Mouse (Mus musculus) B cell, adult 2 months (primary cell): ENCODE results near the gene Gpc2.
A peak's percentile ranks its signal among the peaks of the same experiment; 100 is the strongest.

Source experiments
- DNase-seq, 2 experiments: peaks; one replicate each; pipeline ENCODE4 v3.0.0; 2022

The Gpc2 gene

DNA sequence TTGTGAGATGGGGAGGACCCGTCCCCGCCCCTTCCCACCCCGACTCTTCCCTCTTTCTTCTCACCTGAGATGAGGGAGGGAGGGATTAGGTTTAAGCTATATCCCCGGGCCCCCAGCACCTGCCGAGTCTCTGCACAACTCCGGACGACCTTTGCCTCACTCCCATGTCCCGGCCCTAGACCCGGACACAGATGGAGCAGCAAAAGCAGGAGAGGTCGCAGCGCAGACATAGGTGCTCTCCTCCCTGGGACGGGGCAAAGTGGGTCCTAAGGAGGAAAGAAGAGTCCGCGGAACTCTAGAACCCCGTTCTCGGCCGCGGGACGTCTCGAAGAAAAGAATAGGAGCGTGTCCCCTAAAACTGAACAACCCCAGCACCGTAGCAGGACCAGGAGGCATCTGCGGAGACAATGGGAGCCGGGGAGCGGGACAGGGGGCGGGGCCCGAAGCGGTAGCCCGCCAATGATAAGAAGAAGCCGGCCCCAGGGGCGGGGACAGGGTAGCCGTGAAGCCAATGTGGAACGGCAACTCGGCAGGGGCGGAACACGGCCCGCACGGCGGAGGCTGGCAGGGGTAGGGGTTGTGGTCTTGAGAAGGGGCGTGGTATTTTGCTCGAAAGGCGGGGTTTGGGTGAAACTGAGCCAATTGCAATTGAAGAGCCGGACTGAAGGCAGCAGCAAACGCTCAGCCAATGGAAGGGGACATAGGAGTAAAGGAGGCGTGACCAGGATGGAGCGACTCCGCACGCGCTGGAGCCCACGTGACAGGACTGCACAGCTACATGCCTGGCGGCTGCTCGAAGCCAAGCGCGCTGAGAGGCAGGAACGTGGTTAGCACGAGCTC lies at the start of gene Gpc2, which contains the start of the genes Gm43720 and Stag3:
Gpc2 (minus strand) TSS at position 421 of the 840 bp plus-strand sequence.
Gm43720 (minus strand) TSS at position 374 of the 840 bp plus-strand sequence.
Stag3 (plus strand) TSS at position 656 of the 840 bp plus-strand sequence.
- peak; percentile 84 to 87 for DNase-seq

DNA sequence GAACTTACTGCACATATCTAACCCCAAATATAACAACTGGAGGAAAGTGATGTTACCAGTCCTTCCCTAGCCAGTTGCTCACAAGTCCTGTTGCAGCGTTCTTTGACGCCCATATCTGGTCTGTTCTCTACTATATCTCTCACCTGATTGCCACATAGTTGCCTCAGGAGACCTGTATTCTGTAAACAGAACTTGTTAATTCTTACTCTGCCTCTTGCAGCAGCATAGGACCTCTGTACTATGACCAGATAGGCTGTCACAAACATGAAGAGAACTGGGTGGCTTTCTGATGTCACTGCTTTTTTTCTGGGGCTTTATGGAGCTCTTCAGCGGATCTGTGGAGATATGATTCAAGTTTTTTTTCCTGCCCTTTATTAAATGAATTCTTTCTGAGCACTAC lies 33.0 kb upstream of the Gpc2 start:
- DNase-seq = no peak

DNA sequence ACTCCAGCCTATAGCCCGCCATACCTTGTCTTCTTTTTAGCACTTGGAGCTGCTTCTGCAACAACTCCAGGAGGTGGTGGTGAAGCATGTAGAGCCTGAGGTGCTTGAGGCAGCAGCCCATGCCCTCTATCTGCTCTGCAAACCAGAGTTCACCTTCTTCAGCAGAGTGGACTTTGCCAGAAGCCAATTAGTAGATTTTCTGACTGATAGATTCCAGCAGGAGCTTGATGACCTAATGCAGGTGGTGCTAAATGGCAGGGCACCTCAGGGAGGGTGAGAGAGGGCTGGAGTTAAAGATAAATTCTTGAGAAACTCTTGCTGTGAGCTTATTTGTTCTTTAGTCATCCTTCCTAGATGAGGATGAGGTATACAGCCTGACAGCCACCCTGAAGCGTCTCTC lies 19.8 kb upstream of the Gpc2 start:
- no peak for DNase-seq

DNA sequence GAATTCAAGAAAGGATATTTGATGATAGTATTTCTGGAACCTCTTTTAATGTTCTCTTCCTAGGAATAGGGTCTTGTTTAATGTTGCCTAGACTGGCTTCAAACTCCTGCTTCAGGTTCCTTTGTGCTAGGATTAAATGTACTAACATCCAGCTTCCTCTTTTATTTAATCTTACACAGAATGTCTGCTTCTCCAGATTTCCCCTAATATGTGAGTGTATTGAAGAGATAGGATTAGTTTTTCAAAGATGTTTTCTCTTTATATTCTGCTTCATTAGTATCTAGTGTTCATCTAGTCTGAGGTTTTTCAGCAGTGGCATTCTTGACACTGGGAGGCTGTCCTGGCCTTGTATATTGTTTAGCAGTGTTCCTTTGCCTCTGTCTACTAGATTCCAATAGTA lies 14.4 kb upstream of the Gpc2 start:
- no peak for DNase-seq

DNA sequence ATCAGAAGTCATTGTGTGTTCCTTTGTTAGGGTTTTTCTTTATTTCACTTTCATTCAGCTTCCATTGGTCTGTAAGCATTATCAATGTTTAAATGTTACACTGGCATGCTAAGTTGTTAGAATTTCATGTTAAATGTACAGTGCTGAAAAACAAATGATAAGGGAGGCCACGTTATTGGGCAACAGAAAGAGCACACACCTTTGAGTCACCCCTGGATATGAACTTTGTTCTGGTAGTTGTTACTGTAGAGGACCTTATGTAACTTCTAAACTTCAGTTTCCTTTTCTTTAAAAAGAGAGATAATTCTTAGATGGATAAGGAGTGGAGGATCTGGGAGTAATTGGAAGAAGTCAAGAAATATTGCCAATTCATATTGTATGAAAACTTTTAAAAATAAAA lies 11.8 kb upstream of the Gpc2 start:
- no peak for DNase-seq

DNA sequence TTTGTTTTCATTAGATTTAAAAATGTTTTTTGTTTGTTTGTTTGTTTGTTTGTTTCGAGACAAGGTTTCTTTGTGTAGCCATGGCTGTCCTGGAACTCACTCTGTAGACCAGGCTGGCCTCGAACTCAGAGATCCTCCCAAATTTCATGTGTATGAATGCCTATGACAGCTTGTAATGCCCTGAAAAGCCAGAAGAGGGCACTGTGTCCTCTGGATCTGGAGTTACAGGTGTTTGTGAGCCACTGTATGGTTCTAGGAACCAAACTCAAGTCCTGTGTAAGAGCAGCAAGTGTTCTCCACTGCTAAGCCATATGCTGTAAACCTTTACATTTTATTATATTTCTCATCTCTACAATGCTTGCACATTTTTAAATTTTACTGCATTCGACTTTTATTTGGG lies 8.1 kb upstream of the Gpc2 start:
- DNase-seq = peak; percentile 46 to 47

DNA sequence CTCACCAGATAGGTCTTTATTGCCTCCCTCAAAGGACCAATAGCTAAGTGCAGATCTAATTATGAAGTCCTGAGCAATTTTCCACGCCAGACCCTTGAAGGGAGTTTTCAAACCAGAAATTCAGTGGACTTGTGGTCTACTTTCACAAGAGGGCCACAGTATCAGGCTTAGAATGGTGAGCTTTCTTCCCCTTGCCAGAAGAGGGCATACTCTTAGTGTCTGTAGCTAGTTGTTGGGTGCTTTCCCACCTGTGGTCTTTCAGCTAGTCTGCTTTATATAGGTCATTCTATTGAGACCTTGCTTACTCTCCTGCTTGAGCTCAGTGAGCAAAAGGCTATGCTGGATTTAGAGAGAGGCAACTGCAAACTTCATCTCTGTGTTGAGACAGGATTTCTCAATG lies 3.7 kb upstream of the Gpc2 start:
- DNase-seq = no peak

DNA sequence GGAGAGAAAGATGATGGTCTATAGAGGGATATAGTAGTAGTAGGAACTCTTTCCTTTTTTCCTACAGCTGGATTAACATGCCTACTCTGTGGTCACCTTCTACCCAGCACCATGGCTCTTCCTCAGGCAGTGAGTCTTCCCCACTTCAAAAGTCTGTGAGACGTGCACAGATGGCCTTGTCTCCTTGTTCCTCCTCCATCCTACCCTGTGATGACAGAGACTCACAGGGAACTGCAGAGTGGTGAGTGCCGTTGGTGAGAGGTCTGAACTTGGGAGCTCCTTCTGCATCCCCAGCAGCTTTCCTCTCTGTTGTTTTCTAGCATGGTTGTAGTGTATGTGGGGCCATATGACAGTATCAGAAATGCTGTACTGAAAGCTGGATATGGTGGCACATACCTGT lies 2.0 kb upstream of the Gpc2 start:
- no peak for DNase-seq

DNA sequence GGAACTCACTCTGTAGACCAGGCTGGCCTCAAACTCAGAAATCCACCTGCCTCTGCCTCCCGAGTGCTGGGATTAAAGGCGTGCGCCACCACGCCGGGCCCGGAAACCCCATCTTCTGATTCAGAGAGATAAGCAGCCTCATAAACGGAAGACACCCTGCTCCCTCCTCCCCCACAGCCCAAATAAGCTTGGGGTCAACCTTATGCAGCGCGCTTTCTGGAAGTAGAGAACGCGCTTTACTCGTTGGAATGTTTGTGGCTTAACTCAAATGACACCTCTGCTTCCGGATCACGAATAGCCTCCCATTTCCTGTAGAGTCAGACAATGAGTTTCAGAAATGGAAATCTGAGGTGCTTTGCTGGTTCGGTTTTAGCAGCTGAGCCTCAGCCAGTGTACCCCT lies 1.0 kb upstream of the Gpc2 start:
- DNase-seq = no peak

DNA sequence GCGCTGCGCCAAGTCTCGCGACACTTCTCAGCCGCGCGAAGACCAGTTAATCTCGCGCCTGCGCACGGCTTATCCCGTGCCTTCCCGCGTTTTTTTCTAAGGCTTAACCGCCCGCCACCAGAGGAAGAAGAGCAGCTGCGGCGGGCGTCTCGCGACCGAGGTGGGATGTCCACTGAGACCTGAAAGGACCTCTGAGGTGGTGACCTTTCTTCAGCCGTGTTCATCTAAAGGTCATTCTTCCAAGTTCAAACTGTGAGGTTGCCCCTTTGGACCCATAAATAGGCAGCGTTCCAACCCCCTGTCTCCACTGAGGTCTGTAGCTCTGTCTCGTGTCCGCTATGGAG lies 592 bp upstream of the Gpc2 start:
- DNase-seq = no peak

DNA sequence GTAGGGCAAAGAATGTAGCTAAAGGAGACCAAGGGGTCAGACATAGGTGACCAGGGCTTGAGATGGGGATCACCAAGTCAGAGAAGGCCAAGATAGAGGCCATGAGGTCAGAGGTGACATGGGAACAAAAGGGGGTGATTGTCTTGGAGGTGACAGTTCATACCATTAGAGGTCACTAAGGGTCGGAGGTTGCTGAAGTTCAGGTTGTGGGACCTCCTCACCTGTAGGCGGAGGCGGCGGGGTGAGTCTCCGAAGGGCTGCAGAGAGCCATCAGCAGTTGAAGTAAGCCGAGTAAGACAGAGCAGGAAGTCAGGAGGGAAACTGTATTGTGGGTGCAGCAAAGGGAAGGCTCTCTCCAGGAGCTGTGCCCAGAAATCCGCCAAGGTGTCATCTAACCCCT lies 1.8 kb downstream of the Gpc2 start:
- no peak for DNase-seq

DNA sequence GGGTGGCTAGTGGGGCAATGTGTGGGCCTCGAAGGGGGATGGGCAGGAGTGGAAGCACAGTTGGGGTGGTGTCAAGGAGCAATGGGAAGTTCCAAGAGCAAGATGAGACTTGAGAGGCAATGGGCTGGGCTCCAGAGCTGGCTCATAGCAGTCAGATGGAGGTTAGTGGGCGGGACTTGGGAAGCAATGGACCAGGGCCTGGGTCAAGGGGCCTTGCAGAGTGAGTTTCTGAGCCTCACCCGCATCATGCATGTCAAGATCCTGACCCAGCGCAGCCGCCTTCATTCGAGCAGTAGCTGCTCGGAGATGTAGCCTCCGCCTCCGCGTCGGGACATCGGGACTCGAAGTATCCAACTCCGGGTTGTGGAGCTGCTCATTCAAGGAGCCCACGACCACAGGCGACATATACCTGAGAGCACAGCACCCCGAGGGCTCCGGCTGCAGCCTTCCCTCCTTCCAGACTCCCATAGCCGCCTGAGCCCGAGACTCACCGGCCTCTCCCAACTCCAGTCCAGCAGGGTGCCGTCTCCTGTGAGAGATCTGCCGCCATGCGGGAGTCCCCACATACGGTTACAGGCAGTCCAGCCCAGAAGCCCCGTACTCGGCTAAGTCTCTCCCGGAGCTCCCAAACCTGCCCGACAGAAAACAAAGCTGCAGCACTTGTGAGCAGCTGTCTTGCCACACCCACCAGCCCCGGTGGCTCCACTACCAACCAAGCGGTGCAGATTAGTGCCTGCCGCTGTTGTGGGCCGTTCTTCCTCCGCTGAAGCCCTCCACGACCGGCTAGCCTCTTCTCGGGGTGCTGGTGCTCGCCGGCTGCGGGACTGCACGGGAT lies 4.4 kb downstream of the Gpc2 start:
- no peak for DNase-seq

DNA sequence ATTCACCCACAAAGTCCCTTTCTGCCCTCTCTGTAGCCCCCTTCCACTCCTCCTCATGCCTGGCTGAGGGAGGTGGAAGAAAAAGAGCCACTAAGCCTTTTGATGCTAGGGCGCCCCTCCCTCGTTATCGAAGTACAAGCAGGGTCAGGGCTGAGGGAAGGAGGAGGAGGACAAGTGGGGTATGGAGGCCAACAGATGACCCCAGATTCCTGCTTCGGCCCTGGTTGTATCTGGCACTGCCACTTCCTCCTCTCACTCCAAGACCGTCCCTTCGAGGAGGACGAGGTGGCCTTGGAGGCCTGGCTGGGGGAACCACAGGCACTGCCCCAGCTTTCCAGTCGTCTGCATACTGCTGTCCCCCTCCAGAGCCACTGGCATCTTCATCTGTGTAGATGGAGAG lies 5.6 kb downstream of the Gpc2 start:
- no peak for DNase-seq

DNA sequence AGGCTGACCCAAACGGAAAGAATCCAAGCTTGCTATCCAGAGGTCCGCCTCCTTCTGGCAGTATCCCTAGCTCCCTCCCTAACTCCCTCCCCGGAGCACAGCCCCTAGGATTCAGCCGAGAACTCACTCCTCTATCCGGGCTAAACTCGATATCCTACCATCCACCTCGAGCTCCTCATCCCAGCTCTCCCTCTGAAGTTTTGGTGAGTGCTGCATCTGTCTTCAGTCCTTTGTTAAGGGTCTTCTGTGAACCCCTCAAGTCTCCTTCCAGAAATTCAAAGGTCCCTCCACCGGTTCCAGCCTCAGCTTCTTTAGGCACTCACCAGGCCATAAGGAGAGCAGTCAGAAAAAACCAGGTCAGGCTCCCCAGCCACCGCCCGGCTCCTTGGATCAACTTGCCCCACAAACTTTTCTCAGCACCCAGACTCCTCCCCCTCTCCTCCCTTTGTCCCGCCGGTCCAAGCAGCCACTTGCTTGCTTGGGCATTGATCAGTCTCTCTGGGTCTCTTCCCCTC lies 7.3 kb downstream of the Gpc2 start, which contains the start of gene Gal3st4:
Gal3st4 (minus strand) TSS at position 432 of the 515 bp plus-strand sequence.
- DNase-seq = no peak

DNA sequence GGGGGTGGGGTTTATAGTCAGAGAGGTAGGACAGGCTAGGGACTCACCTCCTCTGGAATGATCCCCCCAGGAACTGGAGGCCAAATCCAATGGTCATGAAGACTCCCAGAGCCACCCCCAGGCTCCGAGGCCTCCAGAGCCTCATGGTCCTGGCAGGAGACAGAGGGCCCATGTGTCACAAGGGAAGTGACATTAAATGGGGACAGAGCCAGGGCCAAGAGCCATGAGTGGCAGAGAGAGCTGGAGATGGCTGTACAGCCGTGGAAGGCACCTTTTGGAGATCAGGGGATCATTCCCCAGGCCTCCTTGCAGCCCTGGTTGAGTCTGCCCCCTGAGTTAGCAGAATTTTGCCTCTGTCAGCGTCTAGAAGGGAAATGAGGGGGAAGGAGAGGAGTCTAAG lies 8.6 kb downstream of the Gpc2 start:
- DNase-seq = no peak

DNA sequence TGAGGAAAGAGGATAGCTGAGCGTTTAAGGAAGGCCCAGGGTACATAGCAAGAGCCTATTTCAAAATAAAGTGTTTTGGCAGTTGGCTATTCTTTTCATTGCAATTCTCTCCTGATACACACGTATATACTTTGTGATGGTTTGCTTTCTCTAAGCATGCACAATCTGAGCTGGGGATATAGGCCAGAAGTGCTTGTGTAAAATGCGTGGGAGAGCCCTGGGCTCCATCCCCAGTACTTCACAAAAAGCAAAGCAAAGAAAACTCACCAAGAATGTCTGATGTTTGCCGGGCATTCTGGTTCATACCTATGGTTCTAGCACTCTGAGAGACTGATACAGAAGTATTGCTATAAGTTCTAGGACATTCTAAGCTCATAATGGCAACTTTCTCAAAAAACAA lies 10.8 kb downstream of the Gpc2 start:
- DNase-seq = no peak

DNA sequence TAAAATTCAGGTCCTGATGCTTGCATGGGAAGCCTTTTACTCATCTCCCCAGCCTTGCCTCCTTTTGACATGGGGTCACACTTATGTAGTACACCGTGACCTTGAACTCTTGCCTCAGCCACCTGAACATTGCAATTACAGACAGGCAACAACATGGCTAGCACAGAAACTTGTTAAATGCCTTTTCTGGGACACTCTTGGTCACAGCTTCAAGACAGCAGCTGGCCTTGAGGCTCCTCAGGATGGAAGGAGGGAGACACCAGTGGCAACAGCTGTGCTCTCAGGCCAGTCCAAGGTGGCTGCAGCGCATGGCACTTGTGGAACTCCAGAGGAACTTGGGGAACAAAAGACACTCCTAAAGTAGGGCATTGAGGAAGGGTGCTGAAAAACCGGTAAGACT lies 12.7 kb downstream of the Gpc2 start:
- no peak for DNase-seq

DNA sequence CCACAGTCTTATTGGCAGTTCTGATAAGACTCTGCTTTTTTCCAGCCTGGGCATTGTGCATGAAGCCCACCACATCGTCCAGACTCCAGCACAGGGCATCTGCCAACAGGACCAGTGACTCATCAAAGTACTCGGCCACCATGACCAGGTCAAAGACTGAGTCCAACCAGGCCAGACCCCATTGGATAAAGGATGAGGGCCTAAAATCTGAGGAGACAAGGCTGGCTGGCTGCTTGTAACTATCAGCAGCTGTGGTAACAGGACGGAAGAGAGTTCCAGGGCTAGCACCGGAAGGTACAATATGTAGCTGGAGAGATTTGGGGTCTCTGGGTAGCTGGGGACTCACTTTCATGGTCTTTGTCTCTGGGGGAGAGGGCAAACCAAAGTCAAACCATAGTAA lies 14.1 kb downstream of the Gpc2 start:
- DNase-seq = no peak

DNA sequence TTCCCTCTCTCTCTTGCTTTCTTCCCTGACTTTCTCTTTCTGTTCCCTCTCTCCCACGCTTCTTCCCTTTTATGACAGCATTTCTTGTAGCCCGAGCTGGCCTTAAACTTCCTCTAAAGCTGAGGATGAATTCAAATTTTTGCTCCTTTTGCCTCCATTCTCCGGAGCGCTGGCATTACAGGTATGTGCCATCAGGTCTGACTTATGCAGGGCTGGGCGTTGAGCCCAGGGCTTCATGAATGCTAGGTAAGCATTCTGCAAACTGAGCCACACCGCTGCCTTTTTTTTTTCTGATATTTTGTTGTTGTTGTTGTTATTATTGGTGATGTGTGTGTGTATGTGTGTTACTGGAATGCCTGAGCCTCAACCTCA lies 15.6 kb downstream of the Gpc2 start:
- DNase-seq = no peak

DNA sequence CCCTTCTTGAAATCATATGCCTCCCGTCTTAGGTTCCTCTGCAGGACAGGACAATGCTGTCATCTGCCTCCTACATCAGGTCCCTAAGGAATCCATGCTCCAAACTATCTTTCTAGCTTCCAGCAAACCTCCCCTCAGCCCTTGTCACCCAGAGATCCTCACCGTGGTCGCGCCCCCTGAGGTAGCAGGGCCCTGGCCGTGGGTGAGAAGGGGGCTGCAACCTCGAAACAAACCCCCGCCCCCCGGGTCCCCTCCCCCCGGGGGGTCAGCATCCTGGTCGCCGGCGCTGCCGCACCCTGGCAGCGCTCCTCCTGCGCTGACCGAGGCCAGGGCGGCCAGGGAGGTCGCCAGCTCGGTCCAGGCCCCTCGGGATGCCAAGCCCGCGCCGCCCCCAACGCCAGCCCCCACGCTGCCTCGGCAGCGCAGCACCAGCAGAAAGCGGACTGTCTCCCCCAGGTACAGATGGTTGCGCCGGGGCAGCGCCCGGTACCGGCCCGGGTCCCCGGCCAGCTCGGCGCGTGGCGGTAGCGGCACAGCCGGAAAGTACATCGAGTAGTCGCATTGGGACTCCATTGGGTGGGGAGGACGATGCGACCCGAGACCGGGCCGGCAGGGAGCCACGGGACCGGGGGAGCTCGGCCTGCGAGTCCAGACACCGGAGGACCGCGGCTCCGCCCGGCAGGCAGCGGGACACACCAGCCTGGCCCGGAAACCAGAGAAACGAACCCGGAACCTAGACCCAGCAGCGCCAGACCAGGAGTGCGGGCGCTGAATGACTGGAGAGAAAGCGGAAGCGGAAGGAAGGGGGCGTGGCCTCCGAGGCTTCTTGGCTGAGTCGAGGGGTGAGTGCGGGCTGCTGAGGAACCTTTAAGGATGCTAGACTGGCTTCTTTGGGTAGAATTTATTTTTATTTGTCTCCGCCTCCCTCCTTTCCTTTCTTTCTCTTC lies 16.3 kb downstream of the Gpc2 start, which contains the start of gene BC037034:
BC037034 (minus strand) TSS at position 774 of the 947 bp plus-strand sequence.
- peak; percentile 95 to 96 for DNase-seq

DNA sequence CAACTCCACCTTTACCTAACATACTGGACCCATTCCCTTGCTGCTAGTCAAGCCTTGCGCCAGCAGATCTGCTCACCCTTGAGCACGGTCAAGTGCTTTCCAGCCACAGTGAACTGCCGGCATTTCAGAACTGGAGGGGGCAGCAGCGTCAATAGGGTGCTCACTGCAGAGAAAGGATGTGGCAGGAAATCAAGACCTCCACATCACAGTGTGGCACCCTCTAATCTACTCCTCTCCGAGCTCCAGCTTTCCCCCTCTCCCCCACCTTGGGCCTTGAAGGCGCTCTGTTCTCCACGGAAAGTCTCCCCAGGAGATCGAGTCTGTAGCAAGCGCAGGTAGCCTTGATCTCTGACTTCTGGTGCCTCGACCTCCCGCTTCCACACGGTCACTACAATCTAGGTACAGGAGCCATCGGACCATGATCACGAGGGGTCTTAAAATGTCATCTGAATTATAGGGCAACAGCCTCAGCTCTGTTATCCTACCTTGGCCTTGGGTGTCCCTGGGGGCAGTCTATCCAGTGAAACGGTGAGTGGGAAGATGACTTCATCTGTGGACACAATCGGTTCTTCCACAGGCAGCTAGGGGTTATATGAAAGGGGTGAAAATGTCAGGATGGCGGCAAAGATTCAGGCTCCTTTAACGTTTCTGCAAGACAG lies 17.1 kb downstream of the Gpc2 start:
- no peak for DNase-seq

DNA sequence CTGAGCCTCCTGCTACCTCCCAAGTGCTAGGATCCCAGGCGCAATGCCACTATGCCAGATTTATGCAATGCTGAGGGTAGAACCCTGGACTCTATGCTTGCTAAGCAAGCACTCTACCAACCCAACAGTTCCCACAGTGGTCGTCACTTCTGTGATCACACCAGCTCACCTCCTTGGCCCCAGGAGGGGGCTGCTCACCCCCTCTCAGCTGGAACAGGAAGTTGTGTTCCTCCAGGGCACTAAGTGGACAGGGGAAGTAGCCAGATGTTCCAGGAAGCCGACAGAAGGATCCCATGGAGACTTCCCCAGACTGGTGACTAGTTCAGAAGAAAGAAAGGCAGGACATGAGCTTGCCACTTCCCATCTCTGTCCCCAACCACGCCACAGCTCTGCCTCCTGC lies 17.8 kb downstream of the Gpc2 start:
- DNase-seq = no peak
